Mouse (Mus musculus): Measurements from ENCODE around the gene Abhd16a.

Gene Abhd16a

GRCm38 (mm10) chr17:35058911-35059892, 29.9 kb upstream of the Abhd16a start, which contains the start of gene Ddah2:
Ddah2 (plus strand) TSS chr17:35059035.
- DNase-seq (ENCODE audit: low read depth, low spot score) = peak; percentile 90

- DNase-seq (ENCODE audit: low read depth, low spot score) = no peak
Observed at GRCm38 (mm10) chr17:35060071-35060470, 29.0 kb upstream of the Abhd16a start.

- DNase-seq (ENCODE audit: low read depth, low spot score) = no peak
Observed at GRCm38 (mm10) chr17:35060737-35061297, 28.2 kb upstream of the Abhd16a start.

- DNase-seq (ENCODE audit: low read depth, low spot score) = no peak
Observed at GRCm38 (mm10) chr17:35061299-35061698, 27.8 kb upstream of the Abhd16a start.

GRCm38 (mm10) chr17:35063466-35063865, 25.6 kb upstream of the Abhd16a start:
- no peak for DNase-seq (ENCODE audit: low read depth, low spot score)

GRCm38 (mm10) chr17:35064378-35064877, 24.6 kb upstream of the Abhd16a start:
- no peak for DNase-seq (ENCODE audit: low read depth, low spot score)

GRCm38 (mm10) chr17:35064951-35065947, 23.8 kb upstream of the Abhd16a start, which contains the start of gene Ly6g6c:
Ly6g6c (plus strand) TSS chr17:35065388.
- peak; percentile 54 for DNase-seq (ENCODE audit: low read depth, low spot score)

GRCm38 (mm10) chr17:35066084-35066483, 23.0 kb upstream of the Abhd16a start, which contains the start of gene Mpig6b:
Mpig6b (minus strand) TSS chr17:35066184.
- DNase-seq (ENCODE audit: low read depth, low spot score) = no peak

- no peak for DNase-seq (ENCODE audit: low read depth, low spot score)
Observed at GRCm38 (mm10) chr17:35068213-35068914, 20.7 kb upstream of the Abhd16a start.

- DNase-seq (ENCODE audit: low read depth, low spot score) = no peak
Observed at GRCm38 (mm10) chr17:35070556-35071229, 18.4 kb upstream of the Abhd16a start.

- DNase-seq (ENCODE audit: low read depth, low spot score) = no peak
Observed at GRCm38 (mm10) chr17:35071454-35071853, 17.6 kb upstream of the Abhd16a start.

GRCm38 (mm10) chr17:35074097-35074496, 15.0 kb upstream of the Abhd16a start:
- no peak for DNase-seq (ENCODE audit: low read depth, low spot score)

- no peak for DNase-seq (ENCODE audit: low read depth, low spot score)
Observed at GRCm38 (mm10) chr17:35076507-35077176, 12.4 kb upstream of the Abhd16a start, which contains the start of gene Ly6g6e. Ly6g6e (plus strand) TSS chr17:35076902.

GRCm38 (mm10) chr17:35077285-35077684, 11.8 kb upstream of the Abhd16a start:
- DNase-seq (ENCODE audit: low read depth, low spot score) = no peak

- no peak for DNase-seq (ENCODE audit: low read depth, low spot score)
Observed at GRCm38 (mm10) chr17:35077786-35078233, 11.3 kb upstream of the Abhd16a start, which contains the start of gene Ly6g6d. Ly6g6d (minus strand) TSS chr17:35078065.

GRCm38 (mm10) chr17:35079778-35080177, 9.3 kb upstream of the Abhd16a start:
- no peak for DNase-seq (ENCODE audit: low read depth, low spot score)

- DNase-seq (ENCODE audit: low read depth, low spot score) = no peak
Observed at GRCm38 (mm10) chr17:35080248-35080647, 8.8 kb upstream of the Abhd16a start.

- no peak for DNase-seq (ENCODE audit: low read depth, low spot score)
Observed at GRCm38 (mm10) chr17:35080710-35081109, 8.4 kb upstream of the Abhd16a start.
